Mouse (Mus musculus) kidney, embryonic 14.5 days (tissue): ENCODE data around the gene 2310022A10Rik. TPM values are rescaled to one million over a fixed set of nuclear protein-coding genes. Genes with fewer than 3 reads are reported as not detected.

Source experiments
- ATAC-seq: fragments of 200-750 bp; cut with Nextera tagmentation; 2 replicates; pipeline ENCODE4 v1.8.0; 2017; ENCODE audit warnings: moderate number of reproducible peaks, mild to moderate bottlenecking, moderate TSS enrichment, moderate library complexity; ENCODE audit not compliant: low FRiP score, low TSS enrichment
- H3K27ac ChIP-seq: fragments of 300-500 bp; sonication (generic); 2 replicates; pipeline ENCODE4 v1.5.1; 2014; ENCODE audit warnings: low read depth, mild to moderate bottlenecking, low read length, moderate library complexity, mixed read lengths
- H3K27me3 ChIP-seq: fragments of 300-500 bp; sonication (generic); 2 replicates; pipeline ENCODE4 v1.6.1; 2014; ENCODE audit warnings: mild to moderate bottlenecking, low read length; ENCODE audit not compliant: control insufficient read depth, insufficient read depth
- H3K36me3 ChIP-seq: fragments of 300-500 bp; sonication (generic); 2 replicates; pipeline ENCODE4 v1.6.1; 2014; ENCODE audit warnings: low read length, mixed read lengths; ENCODE audit not compliant: control insufficient read depth, insufficient read depth
- H3K4me1 ChIP-seq: fragments of 300-500 bp; sonication (generic); 2 replicates; pipeline ENCODE4 v1.6.1; 2014; ENCODE audit warnings: low read length, mixed read lengths; ENCODE audit not compliant: control insufficient read depth, insufficient read depth
- H3K4me2 ChIP-seq: fragments of 300-500 bp; sonication (generic); replicated peaks from 2 replicates; pipeline ENCODE4 v1.6.1; 2014; ENCODE audit warnings: low read depth, mild to moderate bottlenecking, low read length
- H3K4me3 ChIP-seq: fragments of 300-500 bp; sonication (generic); 2 replicates; pipeline ENCODE4 v1.5.1; 2014; ENCODE audit warnings: mild to moderate bottlenecking, low read length
- H3K9ac ChIP-seq: fragments of 300-500 bp; sonication (generic); 2 replicates; pipeline ENCODE4 v1.6.1; 2014; ENCODE audit warnings: low read depth, mild to moderate bottlenecking, low read length, moderate library complexity
- H3K9me3 ChIP-seq: fragments of 300-500 bp; sonication (generic); 2 replicates; pipeline ENCODE4 v1.6.1; 2016; ENCODE audit warnings: low read length; ENCODE audit not compliant: control insufficient read depth
- WGBS: fragments of 180-500 bp; shearing (Covaris S2); extraction: QIAGEN DNeasy Blood & Tissue Kit; methylation state at CpG from one replicate; pipeline ENCODE4 v1.1.7; 2014; 5-methylcytosine and 5-hydroxymethylcytosine counted together
- polyA plus RNA-seq: library from polyadenylated mRNA; unstranded; fragments of >200 nt; fragmentation: Nextera tagmentation; extraction: Ambion mirVana; gene quantifications from 2 replicates; pipeline ENCODE4 v1.2.1, GENCODE M21; 2014

2310022A10Rik gene
- polyA plus RNA-seq, 1 experiment from 2014 or later, result 21.4 TPM

GRCm38 (mm10) chr7:27543851-27544250 is 9.2 kb upstream of the 2310022A10Rik start:
- H3K4me2 ChIP-seq, result no peak overlapping the region
- H3K9ac ChIP-seq, result no peak overlapping the region
- ATAC-seq, result no peak
- WGBS, result 81% methylated on average over 4 of the region's 4 CpGs
- no peak overlapping the region for H3K27ac ChIP-seq
- no peaks in the 10 kb centered on the region for H3K9me3 ChIP-seq
- peaks cover 5% of the 10 kb centered on the region; the same call in 1 of the 2 replicates for H3K36me3 ChIP-seq
- no peak overlapping the region for H3K4me3 ChIP-seq
- H3K4me1 ChIP-seq, result no peaks in the 10 kb centered on the region
- H3K27me3 ChIP-seq, result no peaks in the 10 kb centered on the region

GRCm38 (mm10) chr7:27544675-27545370 is 8.2 kb upstream of the 2310022A10Rik start:
- H3K9ac ChIP-seq, result no peak overlapping the region
- H3K4me1 ChIP-seq, result no peaks in the 10 kb centered on the region
- no peak overlapping the region for H3K4me3 ChIP-seq
- H3K27me3 ChIP-seq, result no peaks in the 10 kb centered on the region
- WGBS, result 85% methylated on average over 12 of the region's 12 CpGs
- ATAC-seq, result no peak
- no peak overlapping the region for H3K27ac ChIP-seq
- H3K36me3 ChIP-seq, result no peaks in the 10 kb centered on the region
- no peaks in the 10 kb centered on the region for H3K9me3 ChIP-seq
- H3K4me2 ChIP-seq, result no peak overlapping the region

GRCm38 (mm10) chr7:27549597-27549996 is 3.4 kb upstream of the 2310022A10Rik start:
- Histone ChIP-seq H3K27ac (no peak overlapping the region), H3K4me2 (no peak overlapping the region), H3K4me3 (no peak overlapping the region), H3K27me3 (no peaks in the 10 kb centered on the region), H3K4me1 (peaks cover 5% of the 10 kb centered on the region; the same call in 1 of the 2 replicates), H3K9ac (no peak overlapping the region), H3K9me3 (no peaks in the 10 kb centered on the region), H3K36me3 (no peaks in the 10 kb centered on the region)
- ATAC-seq, result no peak
- WGBS, result 71% methylated on average over 6 of the region's 6 CpGs

GRCm38 (mm10) chr7:27552070-27552469 is 963 bp upstream of the 2310022A10Rik start:
- WGBS, result 55% methylated on average over 5 of the region's 5 CpGs

GRCm38 (mm10) chr7:27560291-27560887 is 7.4 kb downstream of the 2310022A10Rik start:
- 0 out of 2 replicates have a peak, but pooled peaks cover 3% of the 10 kb centered on the region for H3K4me1 ChIP-seq
- WGBS, result 68% methylated on average over 8 of the region's 8 CpGs
- no peaks in the 10 kb centered on the region for H3K9me3 ChIP-seq
- no peak overlapping the region for H3K9ac ChIP-seq
- H3K4me2 ChIP-seq, result no peak overlapping the region
- H3K36me3 ChIP-seq, result peaks cover 45% of the 10 kb centered on the region
- 0 out of 2 replicates have a peak, but pooled peaks have one; percentile 64 for ATAC-seq
- no peaks in the 10 kb centered on the region for H3K27me3 ChIP-seq
- no peak overlapping the region for H3K27ac ChIP-seq
- no peak overlapping the region for H3K4me3 ChIP-seq

More at GRCm38 (mm10) chr7:27552070-27552469, 963 bp upstream of the 2310022A10Rik start:
- ATAC-seq, result no peak
- H3K4me1 ChIP-seq, result peaks cover 5% of the 10 kb centered on the region; the same call in 1 of the 2 replicates
- H3K27me3 ChIP-seq, result no peaks in the 10 kb centered on the region
- 0 out of 2 replicates have a peak overlapping the region, but pooled peaks have one; percentile 75 for H3K9ac ChIP-seq
- peak overlapping the region; percentile 82 for H3K4me3 ChIP-seq
- peaks cover 6% of the 10 kb centered on the region for H3K36me3 ChIP-seq
- H3K9me3 ChIP-seq, result no peaks in the 10 kb centered on the region
- peak overlapping the region; percentile 65 for H3K4me2 ChIP-seq
- no peak overlapping the region for H3K27ac ChIP-seq

DNA sequence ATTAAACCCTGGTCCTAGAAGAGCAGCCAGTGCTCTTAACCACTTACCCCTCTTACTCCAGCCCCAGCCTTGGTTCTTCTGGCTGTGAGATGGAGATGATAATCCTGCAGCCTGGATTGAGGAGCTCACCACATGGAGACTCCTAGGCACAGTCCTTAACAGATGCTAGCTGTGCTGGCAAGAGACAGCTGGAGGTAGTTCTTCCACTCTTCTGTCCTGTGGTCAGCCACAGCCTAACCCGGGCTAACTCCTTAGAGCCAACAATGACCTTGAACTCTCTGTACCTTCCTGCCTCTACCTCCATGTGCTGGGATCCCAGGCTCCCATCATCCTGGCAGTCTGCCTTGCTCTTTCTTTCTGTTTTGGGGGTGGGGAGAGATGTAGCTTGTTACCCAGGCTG is 7.9 kb downstream of the 2310022A10Rik start:
- peaks cover 48% of the 10 kb centered on the region for H3K36me3 ChIP-seq
- H3K9me3 ChIP-seq, result no peaks in the 10 kb centered on the region
- H3K4me3 ChIP-seq, result no peak overlapping the region
- H3K27ac ChIP-seq, result no peak overlapping the region
- H3K4me2 ChIP-seq, result no peak overlapping the region
- H3K9ac ChIP-seq, result no peak overlapping the region
- H3K4me1 ChIP-seq, result 0 out of 2 replicates have a peak, but pooled peaks cover 3% of the 10 kb centered on the region
- 82% methylated on average over 1 of the region's 1 CpGs for WGBS
- no peaks in the 10 kb centered on the region for H3K27me3 ChIP-seq
- no peak for ATAC-seq

- no peak for ATAC-seq
These were observed 16.7 kb downstream of the 2310022A10Rik start for GRCm38 (mm10) chr7:27569580-27570224.

DNA sequence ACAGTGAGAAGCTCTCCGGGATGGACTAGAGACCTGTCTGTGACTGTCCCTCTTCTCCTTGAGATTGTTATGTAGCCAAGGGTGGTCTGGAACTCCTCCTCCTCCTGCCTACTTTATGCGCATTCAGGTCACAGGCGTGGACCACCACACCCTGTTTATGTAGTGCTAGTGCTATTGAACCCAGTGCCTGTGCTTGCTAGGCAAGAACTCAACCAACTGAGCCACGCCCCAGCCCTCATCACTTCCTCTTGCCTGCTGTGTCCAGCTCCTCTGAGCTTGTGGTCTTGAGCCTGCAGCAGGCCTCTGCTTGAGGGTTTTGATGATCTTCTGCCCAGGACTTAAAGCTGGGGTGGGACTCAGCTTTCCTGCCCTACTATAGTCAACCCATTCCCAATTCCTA is 19.1 kb downstream of the 2310022A10Rik start:
- 94% methylated on average over 4 of the region's 4 CpGs for WGBS

More at GRCm38 (mm10) chr7:27569580-27570224, 16.7 kb downstream of the 2310022A10Rik start:
- no peak overlapping the region for H3K4me3 ChIP-seq
- 82% methylated on average over 5 of the region's 5 CpGs for WGBS
- no peak overlapping the region for H3K9ac ChIP-seq
- H3K4me2 ChIP-seq, result no peak overlapping the region
- H3K27ac ChIP-seq, result no peak overlapping the region
- H3K9me3 ChIP-seq, result no peaks in the 10 kb centered on the region
- no peaks in the 10 kb centered on the region for H3K4me1 ChIP-seq
- no peaks in the 10 kb centered on the region for H3K27me3 ChIP-seq
- peaks cover 62% of the 10 kb centered on the region for H3K36me3 ChIP-seq

More for the DNA sequence above, 19.1 kb downstream of the 2310022A10Rik start:
- no peaks in the 10 kb centered on the region for H3K9me3 ChIP-seq
- H3K4me2 ChIP-seq, result no peak overlapping the region
- H3K4me3 ChIP-seq, result no peak overlapping the region
- peaks cover 67% of the 10 kb centered on the region for H3K36me3 ChIP-seq
- H3K4me1 ChIP-seq, result no peaks in the 10 kb centered on the region
- ATAC-seq, result no peak
- no peak overlapping the region for H3K27ac ChIP-seq
- no peak overlapping the region for H3K9ac ChIP-seq
- H3K27me3 ChIP-seq, result no peaks in the 10 kb centered on the region
